ENCODE assay signal across 9 mouse cellular contexts in the genomic region with DNA sequence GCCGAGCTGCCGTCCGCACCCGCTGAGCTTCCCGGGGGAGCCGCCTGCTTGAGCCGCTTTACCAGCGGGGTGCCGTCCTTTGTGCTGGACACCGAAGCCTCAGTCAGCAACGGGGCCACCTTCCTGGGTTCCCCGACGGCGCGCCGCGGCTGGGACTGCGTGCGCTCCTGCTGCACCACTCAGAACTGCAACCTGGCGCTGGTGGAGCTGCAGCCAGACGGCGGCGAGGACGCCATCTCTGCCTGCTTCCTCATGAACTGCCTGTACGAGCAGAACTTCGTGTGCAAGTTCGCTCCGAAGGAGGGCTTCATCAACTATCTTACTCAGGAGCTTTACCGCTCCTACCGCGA. TPM values are rescaled to one million over a fixed set of nuclear protein-coding genes. Genes with fewer than 3 reads are reported as not detected.
DNase-seq lines count a peak whose midpoint lies in the region; ATAC-seq lines count a peak whose summit lies in the region.
"Had no signal": no experiment of that assay in that cellular context is flagged by ENCODE, and none has a peak within 500 bp of the region (broad histone marks: within the 10 kb centered on the region; RNA-seq: fewer than 3 reads in every experiment).

No protein-coding gene starts in this region.

- H3K4me3 ChIP-seq in hindbrain, embryonic 15.5 days: peak overlapping the region; percentile 41
- H3K4me3 ChIP-seq in midbrain, embryonic 14.5 days (replicated peaks; ENCODE audit: low read depth, low read length): peak overlapping the region; percentile 34

- no peak overlapping the region for H3K27ac ChIP-seq in hindbrain, embryonic 15.5 days (replicated peaks)
- no peak overlapping the region for H3K27ac ChIP-seq in midbrain, embryonic 14.5 days (replicated peaks; ENCODE audit: low read depth, low read length)

- H3K36me3 ChIP-seq in hindbrain, embryonic 15.5 days: no peaks in the 10 kb centered on the region
- no peaks in the 10 kb centered on the region for H3K36me3 ChIP-seq in midbrain, embryonic 14.5 days (ENCODE audit: control insufficient read depth, insufficient read depth, low read length)

- peaks cover 14% of the 10 kb centered on the region for H3K4me1 ChIP-seq in hindbrain, embryonic 15.5 days (replicated peaks)
- H3K4me1 ChIP-seq in midbrain, embryonic 14.5 days (ENCODE audit: control insufficient read depth, insufficient read depth, low read length): peaks cover 7% of the 10 kb centered on the region

- ATAC-seq in hindbrain, embryonic 15.5 days (ENCODE audit: low FRiP score, low read depth): no peak
- ATAC-seq in midbrain, embryonic 14.5 days (ENCODE audit: low FRiP score, low TSS enrichment): no peak

- peaks cover 60% of the 10 kb centered on the region for H3K27me3 ChIP-seq in hindbrain, embryonic 15.5 days
- peaks cover 45% of the 10 kb centered on the region for H3K27me3 ChIP-seq in midbrain, embryonic 14.5 days (ENCODE audit: control insufficient read depth, insufficient read depth, low read length)

- peak overlapping the region; percentile 68 for H3K4me2 ChIP-seq in hindbrain, embryonic 15.5 days
- peak overlapping the region; percentile 56 for H3K4me2 ChIP-seq in midbrain, embryonic 14.5 days (ENCODE audit: low read length)

- 0 out of 2 replicates have a peak overlapping the region, but pooled peaks have one; percentile 6 for H3K9ac ChIP-seq in hindbrain, embryonic 15.5 days
- no peak overlapping the region for H3K9ac ChIP-seq in midbrain, embryonic 14.5 days (replicated peaks; ENCODE audit: low read length)

- 1% methylated on average over 31 of the region's 31 CpGs for WGBS in hindbrain, embryonic 15.5 days
- WGBS in midbrain, embryonic 14.5 days: under 1% methylated on average over 31 of the region's 31 CpGs

- DNase-seq in adrenal gland, postnatal 25 days: peak; percentile 22
- DNase-seq in adrenal gland, adult 2 months: no peak
- DNase-seq in right cerebral cortex, postnatal 14 days: peak; percentile 12
- no peak for DNase-seq in right cerebral cortex, postnatal 36 days (ENCODE audit: low spot score in 2 of 2)
- DNase-seq in midbrain, embryonic 14.5 days: peak; percentile 19
- no peak for DNase-seq in spleen, postnatal 4 days (ENCODE audit: low spot score in 2 of 2)
- no peak for DNase-seq in cerebellum, adult 11 months

- no peaks in the 10 kb centered on the region for H3K9me3 ChIP-seq in hindbrain, embryonic 15.5 days
- no peaks in the 10 kb centered on the region for H3K9me3 ChIP-seq in midbrain, embryonic 14.5 days (ENCODE audit: control insufficient read depth, low read length)

RNA-seq across cellular contexts. Expression of a gene that starts 0.7 kb away (rescaled TPM):
- 4.0 and 4.6 TPM in 2 replicates for total RNA-seq in adrenal gland, postnatal 25 days (2021)
- total RNA-seq in adrenal gland, adult 2 months (2021): 1 to 10 TPM; 1.8 to 3.4 TPM
- 1.9 and 2.9 TPM in 2 replicates for polyA plus RNA-seq in adrenal gland, adult 2 months (2012; rRNA removed)
- polyA plus RNA-seq in hindbrain, embryonic 15.5 days (2015; fragmentation: Nextera tagmentation; extraction: Ambion mirVana): 0.96 and 0.99 TPM in 2 replicates
- polyA plus RNA-seq in midbrain, embryonic 14.5 days (2014; fragmentation: Nextera tagmentation; extraction: Ambion mirVana): 0.26 and 0.74 TPM in 2 replicates
- total RNA-seq: heart, postnatal 10 days had no signal

RNA-seq across cellular contexts. Expression of a gene that starts 8.1 kb away (rescaled TPM):
- total RNA-seq in adrenal gland, postnatal 25 days (2021): not detected in 2 replicates
- not detected for total RNA-seq in adrenal gland, adult 2 months (2021)
- not detected in 2 replicates for polyA plus RNA-seq in adrenal gland, adult 2 months (2012; rRNA removed)
- not detected in 2 replicates for polyA plus RNA-seq in hindbrain, embryonic 15.5 days (2015; fragmentation: Nextera tagmentation; extraction: Ambion mirVana)
- polyA plus RNA-seq in midbrain, embryonic 14.5 days (2014; fragmentation: Nextera tagmentation; extraction: Ambion mirVana): not detected in 2 replicates
- total RNA-seq: heart, postnatal 10 days had no signal

RNA-seq across cellular contexts. Expression of a gene that starts 29.3 kb away (rescaled TPM):
- 18.0 and 18.4 TPM in 2 replicates for total RNA-seq in adrenal gland, postnatal 25 days (2021)
- total RNA-seq in adrenal gland, adult 2 months (2021): 10 to 100 TPM; 12.3 to 21.0 TPM
- polyA plus RNA-seq in adrenal gland, adult 2 months (2012; rRNA removed): 3.6 and 3.7 TPM in 2 replicates
- polyA plus RNA-seq in hindbrain, embryonic 15.5 days (2015; fragmentation: Nextera tagmentation; extraction: Ambion mirVana): 22.6 and 24.8 TPM in 2 replicates
- 21.8 and 27.8 TPM in 2 replicates for polyA plus RNA-seq in midbrain, embryonic 14.5 days (2014; fragmentation: Nextera tagmentation; extraction: Ambion mirVana)

RNA-seq across cellular contexts. Expression of a gene that starts 29.4 kb away (rescaled TPM):
- total RNA-seq in adrenal gland, postnatal 25 days (2021): 42.3 and 45.0 TPM in 2 replicates
- total RNA-seq in adrenal gland, adult 2 months (2021): 10 to 100 TPM; 29.5 to 36.1 TPM
- 30.4 and 33.4 TPM in 2 replicates for polyA plus RNA-seq in adrenal gland, adult 2 months (2012; rRNA removed)
- polyA plus RNA-seq in hindbrain, embryonic 15.5 days (2015; fragmentation: Nextera tagmentation; extraction: Ambion mirVana): 58.9 and 68.5 TPM in 2 replicates
- 57.3 and 58.7 TPM in 2 replicates for polyA plus RNA-seq in midbrain, embryonic 14.5 days (2014; fragmentation: Nextera tagmentation; extraction: Ambion mirVana)

RNA-seq across cellular contexts. Expression of a gene that starts 33.2 kb away (rescaled TPM):
- 0.49 TPM in 1 of 2 replicates, not detected in the other for total RNA-seq in adrenal gland, postnatal 25 days (2021)
- total RNA-seq in adrenal gland, adult 2 months (2021): 1 to 10 TPM in 1 of 2 experiments, under 1 TPM in 1; 0.23 to 2.2 TPM
- polyA plus RNA-seq in adrenal gland, adult 2 months (2012; rRNA removed): 0.34 and 0.91 TPM in 2 replicates
- polyA plus RNA-seq in hindbrain, embryonic 15.5 days (2015; fragmentation: Nextera tagmentation; extraction: Ambion mirVana): 44.2 and 45.5 TPM in 2 replicates
- polyA plus RNA-seq in midbrain, embryonic 14.5 days (2014; fragmentation: Nextera tagmentation; extraction: Ambion mirVana): 19.9 and 27.1 TPM in 2 replicates
- total RNA-seq: heart, postnatal 10 days had no signal

Comparison
In these comparisons a context has a peak if more than half of its experiments do, and no peak if none do; other contexts are left out.
1. DNase-seq: peak in adrenal gland, postnatal 25 days (single experiment), right cerebral cortex, postnatal 14 days (single experiment) and midbrain, embryonic 14.5 days (single experiment); none in adrenal gland, adult 2 months (single experiment), right cerebral cortex, postnatal 36 days (0 of 2), spleen, postnatal 4 days (0 of 2) and cerebellum, adult 11 months (single experiment).